Mouse (Mus musculus) bone marrow macrophage, adult 2 months (primary cell): ENCODE measurements around the gene Fam20c.

ENCODE experiments used
- CTCF ChIP-seq: IDR thresholded peaks from 2 replicates; pipeline ENCODE4 v1.5.1; 2012; ENCODE audit warnings: low read depth, mild to moderate bottlenecking, low read length, moderate library complexity
- POLR2A ChIP-seq: IDR thresholded peaks from 2 replicates; pipeline ENCODE4 v1.6.1; 2012; ENCODE audit warnings: mild to moderate bottlenecking, low read depth, low read length, borderline replicate concordance

- TF ChIP-seq POLR2A (no peak), CTCF (no peak)
These were observed 33.8 kb upstream of the Fam20c start for GRCm38 (mm10) chr5:138720329-138721190.
